Mouse (Mus musculus) heart, adult 2 months (tissue): ENCODE results near the gene Junb.

Source experiments
- CTCF ChIP-seq: fragments of 200-600 bp; IDR thresholded peaks from 2 replicates; pipeline ENCODE4 v1.8.1; 2022; ENCODE audit warnings: antibody characterized with exemption, mild to moderate bottlenecking, moderate library complexity
- EP300 ChIP-seq: fragments of 200-500 bp; IDR thresholded peaks from 2 replicates; pipeline ENCODE4 v1.6.1; 2011; ENCODE audit warnings: low read depth, low read length, control low read depth; ENCODE audit not compliant: insufficient read depth
- POLR2A ChIP-seq: fragments of 200-500 bp; IDR thresholded peaks from 2 replicates; pipeline ENCODE4 v1.6.1; 2011; ENCODE audit warnings: mild to moderate bottlenecking, low read depth, low read length, control low read depth; ENCODE audit not compliant: insufficient read depth

- TF ChIP-seq POLR2A (no peak), CTCF (peak; percentile 72), EP300 (no peak)
Observed at GRCm38 (mm10) chr8:84928456-84929306, 49.8 kb downstream of the Junb start.
